Mouse (Mus musculus) CD4-positive naive resting alpha-beta T cell, adult 76 days (primary cell): Measurements from ENCODE around the gene Vsig10. TPM values are rescaled to one million over a fixed set of nuclear protein-coding genes. Genes with fewer than 3 reads are reported as not detected.

ENCODE experiments used
- total RNA-seq: library from RNA; stranded (reverse); gene quantifications from one replicate; pipeline ENCODE4 v1.2.4, GENCODE M21; 2023

The Vsig10 gene
- not detected for total RNA-seq

DNA sequence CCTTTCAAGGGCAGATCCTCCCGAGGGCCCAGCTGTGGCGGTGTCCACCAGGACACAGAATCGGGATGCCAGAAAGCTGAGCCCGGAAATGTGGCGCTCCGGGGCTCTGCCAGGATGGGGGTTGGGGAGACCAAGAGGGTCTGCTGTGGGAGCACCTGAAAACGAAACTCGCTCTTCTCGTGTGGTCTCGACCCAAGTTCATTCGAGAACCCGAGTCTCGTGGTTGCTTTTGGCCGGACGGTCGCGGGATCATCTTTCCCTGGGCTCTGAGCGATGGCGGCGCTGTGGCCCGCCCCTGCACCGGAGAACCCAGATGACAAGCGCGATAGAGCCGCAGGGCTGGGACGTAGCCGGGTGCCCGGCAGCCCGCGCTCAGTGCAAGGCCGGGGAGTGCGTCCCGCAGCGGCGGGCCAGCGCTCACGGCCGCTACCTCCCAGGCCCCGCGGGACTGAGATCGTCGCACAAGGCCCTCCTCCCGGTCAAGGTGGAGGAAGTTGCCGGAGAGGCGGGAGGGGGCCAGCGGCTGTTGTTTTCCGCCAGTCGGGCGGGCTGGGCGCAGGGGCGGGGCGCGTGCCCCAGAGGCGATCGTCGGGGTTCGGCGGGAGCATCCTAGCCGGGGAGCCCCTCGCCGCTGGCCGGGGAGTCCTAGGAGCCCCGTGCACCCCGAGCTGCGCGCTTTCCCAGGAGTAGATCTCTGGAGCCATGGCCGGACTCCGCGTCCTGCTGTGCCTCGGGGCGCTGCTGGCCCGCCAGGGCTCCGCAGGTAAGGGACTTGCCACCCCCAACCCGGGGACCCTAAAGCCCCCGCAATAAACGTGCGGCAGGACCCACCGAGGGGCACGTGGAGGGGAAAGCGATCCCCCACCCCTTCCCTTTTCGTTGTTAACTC, at the start of gene Vsig10:
Gene Vsig10, plus strand, starts transcription at position 343 of the 889 bp plus-strand sequence.

DNA sequence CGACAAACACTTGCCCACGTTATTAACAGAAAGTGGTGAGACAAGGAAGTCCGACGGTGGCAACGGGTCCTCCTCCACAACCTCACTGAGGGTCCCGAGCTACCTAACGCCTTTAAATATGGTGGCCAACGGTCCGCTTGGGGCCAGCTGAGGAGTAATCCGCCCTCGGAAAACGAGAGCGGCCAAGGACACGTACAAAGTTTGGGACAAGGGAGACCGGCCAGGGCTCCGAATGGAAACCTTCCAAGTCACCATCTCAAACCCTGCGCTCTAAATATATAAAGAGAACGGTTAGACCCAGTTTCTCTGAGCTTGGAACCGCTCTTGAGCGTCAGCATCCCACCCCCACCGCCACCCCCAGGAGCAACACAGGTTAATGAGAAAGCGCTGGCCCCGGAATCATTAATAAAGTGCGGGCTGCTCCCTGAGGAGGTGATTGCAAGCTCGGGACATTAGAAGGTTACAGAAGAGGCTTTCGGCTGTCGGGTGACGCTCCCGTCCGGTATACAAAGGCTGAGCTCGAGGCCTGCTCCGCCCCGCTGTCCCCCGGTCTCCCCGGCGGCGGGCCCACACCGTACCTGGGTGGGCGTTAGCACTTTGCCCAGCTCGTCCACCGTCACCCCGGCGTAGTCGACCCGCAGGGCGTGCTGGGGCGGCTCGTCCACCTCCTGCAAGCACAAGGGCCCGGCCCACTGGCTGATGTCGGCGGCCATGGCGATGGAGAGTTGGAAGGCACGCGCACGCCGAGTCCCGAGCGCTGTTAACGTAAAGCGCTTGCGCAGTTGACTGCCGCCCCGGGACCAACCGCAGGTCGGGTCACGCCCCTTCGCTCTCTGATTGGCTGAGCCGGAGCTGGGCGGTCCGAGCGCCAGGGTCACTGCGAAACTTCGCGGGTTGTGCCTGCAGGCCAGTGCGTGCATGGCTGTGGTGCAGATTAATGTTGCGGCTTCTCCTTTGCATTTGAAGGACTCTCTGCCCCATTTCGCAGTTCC, 31.8 kb upstream of the Vsig10 start, which contains the start of gene Pebp1:
Gene Pebp1, minus strand, starts transcription at position 795 of the 992 bp plus-strand sequence.

GRCm38 (mm10) chr5:117357129-117357477, 38.2 kb downstream of the Vsig10 start, which contains the start of gene Wsb2:
TSS of gene Wsb2 (plus strand) at chr5:117357304.

DNA sequence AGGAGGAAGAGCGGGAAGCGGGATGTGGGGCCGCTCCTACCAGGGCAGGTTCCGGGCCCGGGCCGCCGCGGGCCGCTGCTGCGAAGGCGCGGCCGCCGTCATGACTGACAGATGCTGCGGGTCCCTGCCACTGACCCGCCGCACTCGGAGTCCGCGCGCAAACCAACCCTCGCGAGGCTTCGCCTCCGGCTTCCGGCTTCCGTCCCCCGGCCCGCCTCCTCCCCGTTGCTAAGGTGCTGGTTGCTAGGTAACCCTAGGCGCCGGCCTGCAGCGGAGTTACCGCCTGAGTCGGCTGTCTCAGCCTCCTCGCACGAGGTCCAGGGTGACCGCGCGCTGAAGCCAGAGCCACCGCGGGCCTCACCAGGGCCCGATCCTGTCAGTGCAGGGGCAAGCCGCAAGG, 70.0 kb downstream of the Vsig10 start, which contains the start of gene Rfc5:
Gene Rfc5, minus strand, starts transcription at position 171 of the 400 bp plus-strand sequence.

Other genes with a start within 250 kb of the Vsig10 start
- gene Suds3, start 203.0 kb upstream of the Vsig10 start, total RNA-seq: 80.3 TPM
- 97.4 TPM for gene Taok3, start 199.0 kb upstream of the Vsig10 start, total RNA-seq
- gene Pebp1, start 31.5 kb upstream of the Vsig10 start, total RNA-seq: 95.9 TPM
- 35.8 TPM for gene Wsb2, start 38.2 kb downstream of the Vsig10 start, total RNA-seq
- gene Rfc5, start 70.0 kb downstream of the Vsig10 start, total RNA-seq: 21.0 TPM
- gene Ksr2, start 94.9 kb downstream of the Vsig10 start, total RNA-seq: 1.8 TPM